Mouse (Mus musculus): Measurements from ENCODE around the gene Gm11034. TPM values are rescaled to one million over a fixed set of nuclear protein-coding genes. Genes with fewer than 3 reads are reported as not detected.
A peak's percentile ranks its signal among the peaks of the same experiment; 100 is the strongest.

Gm11034 gene
- not detected for total RNA-seq (2021)

GRCm38 (mm10) chr8:72213536-72213935, at the start of gene Gm11034:
Gm11034 (minus strand) TSS chr8:72213636.
- no peak for DNase-seq (ENCODE audit: extremely low spot score in 1 of 2, low spot score in 1 of 2)

- DNase-seq (ENCODE audit: extremely low spot score in 1 of 2, low spot score in 1 of 2), result no peak
These were observed 49.3 kb upstream of the Gm11034 start for GRCm38 (mm10) chr8:72262756-72263155.

GRCm38 (mm10) chr8:72261872-72262271, 48.4 kb upstream of the Gm11034 start:
- no peak for DNase-seq (ENCODE audit: extremely low spot score in 1 of 2, low spot score in 1 of 2)

GRCm38 (mm10) chr8:72261431-72261830, 48.0 kb upstream of the Gm11034 start:
- no peak for DNase-seq (ENCODE audit: extremely low spot score in 1 of 2, low spot score in 1 of 2)

GRCm38 (mm10) chr8:72261019-72261418, 47.6 kb upstream of the Gm11034 start:
- peak in 1 of 2 experiments; percentile 26 for DNase-seq (ENCODE audit: extremely low spot score in 1 of 2, low spot score in 1 of 2)

GRCm38 (mm10) chr8:72260585-72260984, 47.1 kb upstream of the Gm11034 start:
- DNase-seq (ENCODE audit: extremely low spot score in 1 of 2, low spot score in 1 of 2), result no peak

- no peak for DNase-seq (ENCODE audit: extremely low spot score in 1 of 2, low spot score in 1 of 2)
These were observed 46.4 kb upstream of the Gm11034 start for GRCm38 (mm10) chr8:72259862-72260261.

GRCm38 (mm10) chr8:72257902-72258238, 44.4 kb upstream of the Gm11034 start:
- no peak for DNase-seq (ENCODE audit: extremely low spot score in 1 of 2, low spot score in 1 of 2)

- DNase-seq (ENCODE audit: extremely low spot score in 1 of 2, low spot score in 1 of 2), result peak in 1 of 2 experiments; percentile 51
These were observed 43.9 kb upstream of the Gm11034 start for GRCm38 (mm10) chr8:72257171-72257901.

- DNase-seq (ENCODE audit: extremely low spot score in 1 of 2, low spot score in 1 of 2), result no peak
These were observed 31.2 kb upstream of the Gm11034 start for GRCm38 (mm10) chr8:72244610-72245009.

GRCm38 (mm10) chr8:72242226-72242625, 28.8 kb upstream of the Gm11034 start:
- DNase-seq (ENCODE audit: extremely low spot score in 1 of 2, low spot score in 1 of 2), result no peak

GRCm38 (mm10) chr8:72240951-72241350, 27.5 kb upstream of the Gm11034 start:
- no peak for DNase-seq (ENCODE audit: extremely low spot score in 1 of 2, low spot score in 1 of 2)

GRCm38 (mm10) chr8:72240403-72240763, 26.9 kb upstream of the Gm11034 start:
- no peak for DNase-seq (ENCODE audit: extremely low spot score in 1 of 2, low spot score in 1 of 2)

- peak; percentile 90 to 94 for DNase-seq (ENCODE audit: extremely low spot score in 1 of 2, low spot score in 1 of 2)
These were observed 26.3 kb upstream of the Gm11034 start, which contains the start of gene Ap1m1 for GRCm38 (mm10) chr8:72239499-72240402. Ap1m1 (plus strand) TSS chr8:72240018.

- DNase-seq (ENCODE audit: extremely low spot score in 1 of 2, low spot score in 1 of 2), result no peak
These were observed 9.2 kb upstream of the Gm11034 start for GRCm38 (mm10) chr8:72222656-72223055.

GRCm38 (mm10) chr8:72220758-72221157, 7.3 kb upstream of the Gm11034 start:
- DNase-seq (ENCODE audit: extremely low spot score in 1 of 2, low spot score in 1 of 2), result no peak

GRCm38 (mm10) chr8:72219541-72220363, 6.3 kb upstream of the Gm11034 start, which contains the start of gene Fam32a:
Fam32a (plus strand) TSS chr8:72219730.
- peak; percentile 66 to 67 for DNase-seq (ENCODE audit: extremely low spot score in 1 of 2, low spot score in 1 of 2)

- DNase-seq (ENCODE audit: extremely low spot score in 1 of 2, low spot score in 1 of 2), result no peak
These were observed 5.5 kb upstream of the Gm11034 start for GRCm38 (mm10) chr8:72218781-72219540.

- DNase-seq (ENCODE audit: extremely low spot score in 1 of 2, low spot score in 1 of 2), result no peak
These were observed 2.4 kb upstream of the Gm11034 start for GRCm38 (mm10) chr8:72215871-72216270.

GRCm38 (mm10) chr8:72215060-72215459, 1.6 kb upstream of the Gm11034 start:
- no peak for DNase-seq (ENCODE audit: extremely low spot score in 1 of 2, low spot score in 1 of 2)
